Mouse (Mus musculus) liver, embryonic 15.5 days (tissue): ENCODE data around the gene Inpp1. TPM values are rescaled to one million over a fixed set of nuclear protein-coding genes. Genes with fewer than 3 reads are reported as not detected.
"Not testable (repeated sequence)": the region's sequence is repeated elsewhere in the genome, so short reads cannot be mapped to it uniquely, and the experiment has no call there.

Source experiments
- ATAC-seq: fragments of 200-750 bp; cut with Nextera tagmentation; 2 replicates; pipeline ENCODE4 v1.8.0; 2017; ENCODE audit warnings: moderate number of reproducible peaks, mild to moderate bottlenecking, moderate library complexity; ENCODE audit not compliant: insufficient read depth
- H3K27ac ChIP-seq: fragments of 300-500 bp; sonication (generic); replicated peaks from 2 replicates; pipeline ENCODE4 v1.5.1; 2015; ENCODE audit warnings: mild to moderate bottlenecking, inconsistent platforms
- H3K27me3 ChIP-seq: fragments of 300-500 bp; sonication (generic); 2 replicates; pipeline ENCODE4 v1.6.1; 2015; ENCODE audit warnings: mild to moderate bottlenecking, inconsistent platforms
- H3K36me3 ChIP-seq: fragments of 300-500 bp; sonication (generic); replicated peaks from 2 replicates; pipeline ENCODE4 v1.6.1; 2015; ENCODE audit warnings: moderate library complexity, mild to moderate bottlenecking, inconsistent platforms
- H3K4me1 ChIP-seq: fragments of 300-500 bp; sonication (generic); replicated peaks from 2 replicates; pipeline ENCODE4 v1.6.1; 2015; ENCODE audit warnings: inconsistent platforms
- H3K4me2 ChIP-seq: fragments of 300-500 bp; sonication (generic); 2 replicates; pipeline ENCODE4 v1.6.1; 2015; ENCODE audit warnings: moderate library complexity, mild to moderate bottlenecking, inconsistent platforms
- H3K4me3 ChIP-seq: fragments of 300-500 bp; sonication (generic); replicated peaks from 2 replicates; pipeline ENCODE4 v1.5.1; 2015; ENCODE audit warnings: mild to moderate bottlenecking, inconsistent platforms
- H3K9ac ChIP-seq: fragments of 300-500 bp; sonication (generic); 2 replicates; pipeline ENCODE4 v1.6.1; 2015; ENCODE audit warnings: moderate library complexity, mild to moderate bottlenecking, inconsistent platforms
- H3K9me3 ChIP-seq: fragments of 300-500 bp; sonication (generic); replicated peaks from 2 replicates; pipeline ENCODE4 v1.6.1; 2016; ENCODE audit warnings: inconsistent platforms
- WGBS: fragments of 180-500 bp; shearing (Covaris S2); methylation state at CpG from one replicate; pipeline ENCODE4 v1.1.7; 2015; ENCODE audit warnings: mixed read lengths; ENCODE audit not compliant: insufficient replicate concordance; 5-methylcytosine and 5-hydroxymethylcytosine counted together
- polyA plus RNA-seq: library from polyadenylated mRNA; unstranded; fragments of >200 nt; fragmentation: Nextera tagmentation; extraction: Ambion mirVana; gene quantifications from 2 replicates; pipeline ENCODE4 v1.2.1, GENCODE M21; 2015

The Inpp1 gene
- 5.2 and 5.8 TPM in 2 replicates for polyA plus RNA-seq

DNA sequence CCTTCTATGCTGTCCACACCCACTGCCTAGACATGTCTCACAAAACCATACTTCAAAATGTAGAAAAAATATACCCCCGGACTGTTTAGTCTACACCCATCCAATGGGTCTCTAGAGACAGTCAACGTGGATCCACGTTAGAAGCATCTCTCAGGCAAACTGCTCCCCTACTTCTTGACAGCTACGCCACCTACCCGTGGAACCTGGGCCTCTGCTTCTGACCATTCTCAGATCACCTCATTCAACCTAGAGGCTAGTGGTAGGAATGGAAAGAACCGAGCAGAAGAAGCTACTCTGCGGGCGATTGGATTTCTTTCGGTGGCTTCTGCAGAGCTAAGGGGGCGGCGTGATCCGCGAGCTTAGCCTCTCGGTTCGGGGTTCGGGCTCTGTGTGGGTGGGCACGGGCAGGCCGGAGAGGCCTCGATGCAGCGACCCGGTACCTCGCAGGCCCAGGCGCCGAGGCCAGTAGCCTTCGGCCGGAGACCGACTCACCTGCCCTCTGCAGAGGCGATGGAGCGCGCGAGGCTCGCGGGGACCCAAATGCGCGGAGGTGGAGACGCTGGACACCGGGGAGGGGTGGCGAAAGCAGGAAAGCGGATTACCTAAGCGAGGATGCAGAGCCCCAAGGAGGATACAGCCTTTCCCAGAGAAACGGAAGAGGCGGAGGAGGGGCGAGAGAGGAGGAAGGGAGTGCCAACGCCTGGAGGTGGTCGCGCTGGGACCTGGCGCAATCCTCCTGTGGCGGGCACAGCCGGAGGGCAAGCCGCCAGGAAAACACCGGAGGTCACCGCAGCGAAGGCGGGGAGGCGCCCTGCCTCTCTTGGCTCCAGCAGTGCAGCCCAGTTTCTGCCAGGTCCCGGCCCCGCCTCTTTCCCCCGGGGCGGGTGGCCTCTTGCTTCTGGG is at the start of gene Inpp1:
Gene Inpp1 (minus strand): TSS at position 779 of the 903 bp plus-strand sequence.
- WGBS, result 1% methylated on average over 59 of the region's 59 CpGs
- peak within 1 kb of the TSS; percentile 83 for H3K4me2 ChIP-seq
- H3K27ac ChIP-seq, result peak within 1 kb of the TSS; percentile 55
- no peaks in the 10 kb centered on the region for H3K27me3 ChIP-seq
- peak within 1 kb of the TSS; percentile 62 for H3K4me3 ChIP-seq
- H3K9me3 ChIP-seq, result no peaks in the 10 kb centered on the region
- peaks cover 14% of the 10 kb centered on the region for H3K4me1 ChIP-seq
- H3K9ac ChIP-seq, result peak within 1 kb of the TSS; percentile 58
- no peaks in the 10 kb centered on the region for H3K36me3 ChIP-seq
- ATAC-seq, result peak; percentile 81

DNA sequence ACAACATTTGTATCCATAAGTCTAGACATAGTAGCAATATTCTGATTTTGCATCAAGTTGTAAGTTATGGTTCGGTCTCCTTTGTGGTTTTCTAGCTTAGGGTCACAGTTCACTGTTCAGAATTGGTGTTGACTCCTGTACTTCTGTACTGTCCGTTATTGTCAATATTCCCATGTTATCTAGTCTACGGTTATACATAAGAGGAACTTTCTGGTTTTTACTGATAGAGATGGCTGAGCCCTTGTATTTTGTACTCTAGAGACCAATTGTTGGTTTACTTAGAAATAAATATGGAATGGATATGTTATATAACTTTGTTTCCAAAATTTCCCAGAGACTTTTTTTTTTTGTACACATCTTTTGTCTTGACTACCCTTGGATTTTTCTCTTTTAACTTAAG is 48.5 kb upstream of the Inpp1 start:
- WGBS, result 32% methylated on average over 3 of the region's 3 CpGs
- Histone ChIP-seq H3K36me3 (peaks cover 2% of the 10 kb centered on the region; the same call in 1 of the 2 replicates), H3K27me3 (no peaks in the 10 kb centered on the region), H3K4me2 (no peak overlapping the region), H3K9ac (no peak overlapping the region), H3K4me3 (no peak overlapping the region), H3K27ac (no peak overlapping the region), H3K4me1 (no peaks in the 10 kb centered on the region), H3K9me3 (no peaks in the 10 kb centered on the region)
- no peak for ATAC-seq

DNA sequence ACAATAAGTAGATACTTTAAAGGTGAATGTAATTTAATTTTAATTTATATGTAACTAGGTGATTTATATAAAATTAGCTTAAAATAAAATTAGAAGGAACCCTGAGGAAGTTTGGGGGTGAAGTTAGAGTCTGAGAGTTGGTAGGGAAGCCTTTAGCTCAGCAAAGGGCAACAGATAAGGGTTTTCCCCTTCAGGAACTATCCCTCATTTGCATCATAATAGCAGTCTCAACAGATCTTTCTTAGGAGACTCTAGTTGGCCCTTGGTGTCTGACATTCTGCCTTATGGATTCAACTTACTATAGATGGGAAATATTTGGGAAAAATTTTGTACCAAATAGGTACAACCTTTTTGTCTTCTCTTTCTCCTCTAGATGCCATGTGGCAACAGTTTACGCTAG is 46.7 kb upstream of the Inpp1 start:
- WGBS, result 93% methylated on average over 1 of the region's 1 CpGs
- Histone ChIP-seq H3K27ac (no peak overlapping the region), H3K27me3 (no peaks in the 10 kb centered on the region), H3K4me1 (no peaks in the 10 kb centered on the region), H3K4me2 (no peak overlapping the region), H3K9ac (no peak overlapping the region), H3K4me3 (no peak overlapping the region), H3K9me3 (no peaks in the 10 kb centered on the region), H3K36me3 (peaks cover 8% of the 10 kb centered on the region; the same call in 1 of the 2 replicates)
- no peak for ATAC-seq

DNA sequence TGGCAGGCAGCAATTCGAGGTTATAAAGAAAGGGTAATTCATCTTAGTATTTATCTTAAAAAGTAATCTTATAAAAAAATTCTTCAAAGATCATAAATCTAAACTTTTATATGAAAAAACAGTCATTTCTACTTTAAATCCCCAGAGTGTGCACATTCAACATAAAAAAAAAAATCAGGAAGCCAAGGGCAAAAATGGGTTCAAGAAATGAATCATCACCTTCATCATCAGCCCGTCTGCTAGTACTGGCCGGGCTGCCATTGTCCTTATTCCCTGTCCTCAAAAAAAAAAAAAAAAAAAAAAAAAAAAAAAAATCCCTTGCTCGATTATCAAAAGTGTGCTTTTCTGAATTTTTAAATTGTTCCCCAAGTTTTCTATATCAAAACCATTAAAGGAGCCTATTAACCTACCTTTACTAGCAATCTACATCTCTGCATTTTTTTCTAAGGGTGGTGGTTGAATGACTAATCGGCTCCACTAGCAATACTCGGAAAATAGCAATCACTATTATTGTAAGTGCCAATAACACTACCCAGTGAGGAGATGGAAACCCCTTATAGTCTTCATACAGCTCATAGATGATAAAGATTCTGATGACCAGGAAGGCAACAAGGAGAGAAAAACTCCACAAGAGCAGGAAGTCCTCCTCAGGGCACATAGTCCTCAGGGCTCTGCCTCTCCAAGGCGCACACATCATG is 38.6 kb upstream of the Inpp1 start:
- no peak for ATAC-seq
- Histone ChIP-seq H3K27me3 (no peaks in the 10 kb centered on the region), H3K4me2 (no peak overlapping the region), H3K27ac (no peak overlapping the region), H3K36me3 (0 out of 2 replicates have a peak, but pooled peaks cover 11% of the 10 kb centered on the region), H3K9ac (no peak overlapping the region), H3K9me3 (no peaks in the 10 kb centered on the region), H3K4me1 (no peaks in the 10 kb centered on the region), H3K4me3 (no peak overlapping the region)
- WGBS, result 77% methylated on average over 7 of the region's 7 CpGs

DNA sequence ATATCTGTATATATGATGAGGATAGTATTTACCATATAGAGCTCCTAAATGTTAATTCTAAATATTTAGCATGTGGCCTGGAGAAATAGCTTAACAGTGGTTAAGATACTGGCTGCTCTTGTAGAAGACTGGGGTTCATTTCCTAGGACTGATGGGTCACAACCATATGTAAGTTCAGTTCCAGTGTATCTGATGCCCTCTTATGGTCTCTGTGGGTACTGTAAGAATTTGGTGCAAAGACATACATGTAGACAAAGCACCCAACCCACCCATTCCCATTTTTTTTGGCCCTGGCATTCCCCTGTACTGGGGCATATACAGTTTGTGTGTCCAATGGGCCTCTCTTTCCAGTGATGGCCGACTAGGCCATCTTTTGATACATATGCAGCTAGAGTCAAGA is 36.5 kb upstream of the Inpp1 start:
- ATAC-seq, result not testable (repeated sequence)
- 50% methylated on average over 1 of the region's 1 CpGs for WGBS

DNA sequence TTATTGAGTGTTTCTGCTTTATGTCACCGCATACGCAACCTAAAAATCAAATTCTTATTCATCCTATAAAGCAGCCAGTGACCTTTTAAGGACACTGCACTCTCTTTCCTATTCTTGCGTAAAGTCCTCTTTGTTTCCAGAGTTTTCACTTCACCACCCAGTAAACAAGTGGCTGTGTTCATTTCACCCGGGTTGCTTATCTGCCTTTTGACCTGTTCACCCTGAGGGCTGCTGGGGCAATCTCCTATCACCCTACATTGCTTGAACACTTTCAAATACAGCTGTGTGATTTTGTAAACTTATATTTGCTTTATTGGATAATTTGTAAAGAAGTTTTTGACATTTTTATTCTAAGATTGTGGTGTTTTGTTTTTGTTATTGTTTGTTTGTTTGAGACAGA is 31.9 kb upstream of the Inpp1 start:
- H3K27me3 ChIP-seq, result no peaks in the 10 kb centered on the region
- no peak overlapping the region for H3K4me3 ChIP-seq
- ATAC-seq, result no peak
- peaks cover 23% of the 10 kb centered on the region for H3K4me1 ChIP-seq
- no peak overlapping the region for H3K9ac ChIP-seq
- WGBS, result 60% methylated on average over 4 of the region's 4 CpGs
- no peak overlapping the region for H3K4me2 ChIP-seq
- H3K9me3 ChIP-seq, result no peaks in the 10 kb centered on the region
- 0 out of 2 replicates have a peak overlapping the region, but pooled peaks have one; percentile 9 for H3K27ac ChIP-seq
- H3K36me3 ChIP-seq, result no peaks in the 10 kb centered on the region

More for the DNA sequence above, 36.5 kb upstream of the Inpp1 start:
- H3K4me1 ChIP-seq, H3K27me3 ChIP-seq, H3K9ac ChIP-seq, H3K4me2 ChIP-seq, H3K4me3 ChIP-seq, H3K9me3 ChIP-seq, H3K27ac ChIP-seq, H3K36me3 ChIP-seq: not testable (repeated sequence)

DNA sequence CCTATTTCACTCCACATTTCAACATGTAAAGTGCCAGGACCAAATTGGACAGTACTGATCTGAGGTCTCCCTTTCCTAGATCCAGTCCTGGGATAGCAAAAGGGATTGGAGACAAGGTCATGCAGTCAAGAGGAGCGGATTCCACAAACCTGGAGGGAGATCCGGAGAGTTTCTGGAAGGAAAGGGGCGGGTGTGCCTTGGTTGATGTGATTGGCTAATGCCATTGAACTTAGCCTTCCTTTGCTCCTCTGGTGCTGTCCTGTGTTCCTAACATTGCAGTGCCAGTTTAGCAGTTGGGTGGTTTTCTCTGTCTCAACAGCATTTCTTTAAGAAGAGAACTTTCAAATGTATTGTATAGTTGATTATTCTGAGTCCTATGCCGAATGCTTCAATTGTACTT is 29.1 kb upstream of the Inpp1 start:
- Histone ChIP-seq H3K9me3 (no peaks in the 10 kb centered on the region), H3K27ac (no peak overlapping the region), H3K4me1 (peaks cover 29% of the 10 kb centered on the region), H3K27me3 (no peaks in the 10 kb centered on the region), H3K4me3 (no peak overlapping the region), H3K9ac (no peak overlapping the region), H3K36me3 (no peaks in the 10 kb centered on the region), H3K4me2 (no peak overlapping the region)
- ATAC-seq, result no peak
- 75% methylated on average over 4 of the region's 4 CpGs for WGBS

DNA sequence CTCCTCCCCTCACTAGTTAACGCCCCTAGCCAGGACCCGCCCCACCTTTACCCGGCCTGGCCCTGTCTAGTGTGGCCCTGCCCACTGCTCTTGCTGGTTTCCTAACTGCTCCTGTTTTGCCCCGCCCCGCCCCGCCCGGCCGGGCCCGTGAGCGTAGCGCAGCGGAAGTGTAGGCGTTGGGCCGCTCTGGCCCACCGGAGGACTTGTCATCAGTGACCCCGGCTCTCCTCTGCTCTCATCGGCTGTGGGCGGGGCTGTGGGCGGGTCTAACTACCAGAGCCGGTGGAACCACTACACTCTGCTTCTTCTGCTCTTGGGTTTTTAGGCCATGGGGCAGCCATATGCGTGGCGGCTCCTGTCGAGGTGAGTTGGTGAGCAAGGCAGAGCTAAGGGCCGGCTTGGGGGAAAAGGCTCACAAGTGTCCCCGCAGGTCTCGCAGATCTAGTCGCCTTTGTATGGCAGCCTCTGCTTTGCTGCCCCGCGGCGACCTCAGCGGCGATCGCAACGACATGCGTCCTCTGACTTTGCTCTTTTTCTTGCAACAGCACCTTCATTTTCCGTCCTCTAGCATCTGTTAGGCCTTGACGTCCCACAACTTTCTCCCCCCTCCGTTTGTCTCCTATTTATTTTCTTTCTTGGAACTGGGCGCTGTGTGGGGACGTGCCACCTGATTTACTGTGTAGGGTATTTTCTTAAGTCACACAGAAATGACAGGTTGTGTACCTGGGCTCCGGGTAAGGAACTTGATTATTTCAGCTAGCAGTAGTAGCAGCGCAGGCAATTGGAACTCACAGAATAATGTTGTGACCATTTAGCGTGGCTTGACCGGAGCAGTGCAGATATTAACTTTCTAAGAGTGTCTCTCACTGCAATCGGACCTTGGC is 27.5 kb upstream of the Inpp1 start, which contains the start of gene Hibch:
Gene Hibch (plus strand): TSS at position 148 of the 884 bp plus-strand sequence.
- peaks cover 27% of the 10 kb centered on the region for H3K4me1 ChIP-seq
- peak within 1 kb of the TSS; percentile 75 for H3K9ac ChIP-seq
- H3K9me3 ChIP-seq, result no peaks in the 10 kb centered on the region
- peak within 1 kb of the TSS; percentile 85 for H3K4me2 ChIP-seq
- ATAC-seq, result peak; percentile 100
- H3K27me3 ChIP-seq, result no peaks in the 10 kb centered on the region
- H3K27ac ChIP-seq, result peak within 1 kb of the TSS; percentile 62
- H3K4me3 ChIP-seq, result peak within 1 kb of the TSS; percentile 70
- no peaks in the 10 kb centered on the region for H3K36me3 ChIP-seq
- 1% methylated on average over 45 of the region's 45 CpGs for WGBS

DNA sequence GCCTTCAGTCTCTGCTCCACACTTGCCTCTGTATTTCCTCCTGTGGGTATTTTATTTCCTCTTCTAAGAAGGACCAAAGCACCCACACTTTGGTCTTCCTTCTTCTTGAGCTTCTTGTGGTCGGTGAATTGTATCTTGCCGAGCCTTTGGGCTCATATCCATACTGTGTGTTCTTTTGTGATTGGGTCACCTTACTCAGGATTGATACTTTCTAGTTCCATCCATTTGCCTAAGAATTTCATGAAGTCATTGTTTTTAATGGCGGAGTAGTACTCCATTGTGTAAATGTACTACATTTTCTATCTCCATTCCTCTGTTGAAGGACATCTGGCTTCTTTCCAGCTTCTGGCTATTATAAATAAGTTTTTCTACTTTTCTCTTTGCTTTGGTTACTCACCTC is 26.9 kb upstream of the Inpp1 start:
- ATAC-seq, result no peak
- no peaks in the 10 kb centered on the region for H3K9me3 ChIP-seq
- H3K4me1 ChIP-seq, result peaks cover 23% of the 10 kb centered on the region
- H3K27me3 ChIP-seq, result no peaks in the 10 kb centered on the region
- no peaks in the 10 kb centered on the region for H3K36me3 ChIP-seq
- no peak overlapping the region; the same call in 1 of the 2 replicates for H3K9ac ChIP-seq
- H3K27ac ChIP-seq, result peak overlapping the region; percentile 48; the same call in 1 of the 2 replicates
- H3K4me2 ChIP-seq, result peak overlapping the region; percentile 85
- peak overlapping the region; percentile 70 for H3K4me3 ChIP-seq
- WGBS, result 7% methylated on average over 3 of the region's 3 CpGs

DNA sequence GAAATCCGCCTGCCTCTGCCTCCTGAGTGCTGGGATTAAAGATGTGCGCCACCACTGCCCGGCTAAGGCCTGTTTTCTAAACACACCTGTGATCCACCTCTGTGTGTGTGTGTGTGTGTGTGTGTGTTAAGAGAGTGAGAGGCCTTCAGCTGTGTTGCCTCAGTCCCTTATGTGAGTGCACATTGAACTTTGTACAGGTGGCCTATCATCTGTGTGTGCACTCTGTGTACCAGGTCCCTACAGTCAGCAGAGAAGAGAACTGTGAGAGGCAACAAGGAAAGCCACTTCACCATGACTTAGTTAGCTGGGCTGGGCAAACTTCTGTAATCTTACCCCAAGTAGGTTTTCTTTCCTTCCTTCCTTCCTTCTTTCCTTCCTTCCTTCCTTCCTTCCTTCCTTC is 21.6 kb upstream of the Inpp1 start:
- H3K4me2 ChIP-seq, result no peak overlapping the region
- no peaks in the 10 kb centered on the region for H3K27me3 ChIP-seq
- no peaks in the 10 kb centered on the region for H3K36me3 ChIP-seq
- no peak overlapping the region for H3K4me3 ChIP-seq
- 91% methylated on average over 3 of the region's 3 CpGs for WGBS
- no peak overlapping the region for H3K27ac ChIP-seq
- no peaks in the 10 kb centered on the region for H3K9me3 ChIP-seq
- no peak overlapping the region for H3K9ac ChIP-seq
- ATAC-seq, result 0 out of 2 replicates have a peak, but pooled peaks have one; percentile 34
- H3K4me1 ChIP-seq, result peaks cover 3% of the 10 kb centered on the region
